Mouse (Mus musculus): ENCODE data around the gene Snupn. TPM values are rescaled to one million over a fixed set of nuclear protein-coding genes. Genes with fewer than 3 reads are reported as not detected.

Snupn gene
- 15.0 TPM for polyA plus RNA-seq (2014; fragmentation: Illumina TruSeq; extraction: RNeasy Lipid Tissue Mini Kit (QIAGEN cat#74804); ENCODE audit: low read depth, low replicate concordance)

GRCm38 (mm10) chr9:56950414-56951400, at the start of gene Snupn:
TSS of gene Snupn (plus strand) at chr9:56950878.

GRCm38 (mm10) chr9:56928041-56928811, 22.5 kb upstream of the Snupn start, which contains the start of gene Snx33:
TSS of gene Snx33 (minus strand) at chr9:56928371.

DNA sequence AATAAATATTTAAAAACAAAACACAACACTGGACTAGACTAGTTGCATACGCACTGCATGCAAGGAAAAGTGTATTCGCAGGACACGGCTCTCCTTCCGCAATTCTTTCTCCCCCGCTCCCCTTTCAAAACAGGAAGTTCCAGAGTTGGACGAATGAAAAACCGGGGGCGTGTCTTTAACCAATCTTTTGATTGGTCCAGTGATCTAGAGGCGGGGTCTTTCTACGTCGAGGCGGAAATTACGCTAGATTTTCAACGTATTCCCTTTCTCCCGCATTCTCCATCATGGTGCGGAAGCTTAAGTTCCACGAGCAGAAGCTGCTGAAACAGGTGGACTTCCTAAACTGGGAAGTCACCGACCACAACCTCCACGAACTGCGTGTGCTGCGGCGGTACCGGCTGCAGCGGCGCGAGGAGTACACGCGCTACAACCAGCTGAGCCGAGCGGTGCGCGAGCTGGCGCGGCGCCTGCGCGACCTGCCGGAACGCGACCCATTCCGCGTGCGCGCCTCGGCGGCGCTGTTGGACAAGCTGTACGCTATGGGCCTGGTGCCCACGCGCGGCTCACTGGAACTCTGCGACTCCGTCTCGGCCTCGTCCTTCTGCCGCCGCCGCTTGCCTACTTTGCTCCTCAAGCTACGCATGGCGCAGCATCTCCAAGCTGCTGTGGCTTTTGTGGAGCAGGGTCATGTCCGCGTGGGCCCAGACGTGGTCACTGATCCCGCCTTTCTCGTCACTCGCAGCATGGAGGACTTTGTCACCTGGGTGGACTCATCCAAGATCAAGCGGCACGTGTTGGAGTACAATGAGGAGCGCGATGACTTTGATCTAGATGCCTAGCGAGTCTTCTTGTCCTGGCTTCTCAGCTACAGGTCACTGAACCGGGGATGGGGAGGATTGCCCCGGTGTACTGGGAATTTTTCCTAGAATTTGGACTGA, 13.2 kb upstream of the Snupn start, which contains the start of gene Imp3:
Gene Imp3, plus strand, starts transcription at position 253 of the 938 bp plus-strand sequence.

DNA sequence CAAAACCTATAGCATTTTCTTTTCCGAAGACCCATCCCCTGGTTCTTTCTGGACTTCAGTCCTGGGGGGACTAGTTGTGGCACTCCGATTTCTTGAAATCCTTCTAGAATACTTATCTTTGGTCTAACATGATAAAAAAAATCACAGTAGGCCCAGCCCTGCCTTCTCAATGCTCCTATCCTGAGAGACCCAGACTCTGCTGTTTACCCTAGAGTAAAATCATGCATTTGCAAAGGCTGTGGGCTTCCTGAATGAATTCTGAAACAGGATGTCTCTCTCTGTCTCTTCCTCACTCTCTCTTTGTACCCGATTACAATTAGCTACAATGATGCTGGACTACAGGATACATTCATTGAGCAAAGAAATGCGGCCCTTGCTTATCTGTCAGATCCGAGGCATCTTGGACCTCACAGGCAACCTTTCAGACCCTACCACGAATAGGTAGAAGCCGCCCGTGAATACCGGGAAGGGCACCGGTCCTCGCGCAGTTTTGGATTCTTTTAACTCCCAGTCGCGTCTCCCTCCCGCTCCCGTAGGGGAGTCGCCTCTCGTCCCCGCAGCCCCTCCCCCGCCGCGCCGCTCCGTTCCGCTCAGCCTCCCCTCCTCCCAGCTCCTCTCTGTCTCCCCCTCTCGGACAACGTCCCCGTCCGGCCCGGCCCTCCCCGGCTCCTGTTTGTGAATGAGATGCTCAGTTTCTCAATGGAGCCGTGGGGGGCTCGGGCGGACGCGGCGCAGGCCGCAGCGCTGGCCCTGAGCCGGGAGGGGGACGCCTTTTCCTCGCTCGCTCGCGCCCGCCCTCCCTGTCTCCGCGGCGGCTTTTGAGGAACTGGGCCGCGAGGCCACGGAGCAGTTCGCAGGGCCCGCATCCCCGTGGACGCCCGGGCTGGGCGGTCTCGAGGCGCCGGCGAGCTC, 43.9 kb downstream of the Snupn start, which contains the start of gene Ptpn9:
Gene Ptpn9, plus strand, starts transcription at position 638 of the 912 bp plus-strand sequence.

Other genes with a start within 250 kb of the Snupn start
- not detected for gene Lingo1, start 154.4 kb upstream of the Snupn start, polyA plus RNA-seq (2014; fragmentation: Illumina TruSeq; extraction: RNeasy Lipid Tissue Mini Kit (QIAGEN cat#74804); ENCODE audit: low read depth, low replicate concordance)
- not detected for gene Odf3l1, start 86.2 kb upstream of the Snupn start, polyA plus RNA-seq (2014; fragmentation: Illumina TruSeq; extraction: RNeasy Lipid Tissue Mini Kit (QIAGEN cat#74804); ENCODE audit: low read depth, low replicate concordance)
- gene Cspg4, start 85.8 kb upstream of the Snupn start, polyA plus RNA-seq (2014; fragmentation: Illumina TruSeq; extraction: RNeasy Lipid Tissue Mini Kit (QIAGEN cat#74804); ENCODE audit: low read depth, low replicate concordance) = 0.36 TPM
- 2.1 TPM for gene Snx33, start 22.5 kb upstream of the Snupn start, polyA plus RNA-seq (2014; fragmentation: Illumina TruSeq; extraction: RNeasy Lipid Tissue Mini Kit (QIAGEN cat#74804); ENCODE audit: low read depth, low replicate concordance)
- 46.4 TPM for gene Imp3, start 13.4 kb upstream of the Snupn start, polyA plus RNA-seq (2014; fragmentation: Illumina TruSeq; extraction: RNeasy Lipid Tissue Mini Kit (QIAGEN cat#74804); ENCODE audit: low read depth, low replicate concordance)
- gene Ptpn9, start 44.0 kb downstream of the Snupn start, polyA plus RNA-seq (2014; fragmentation: Illumina TruSeq; extraction: RNeasy Lipid Tissue Mini Kit (QIAGEN cat#74804); ENCODE audit: low read depth, low replicate concordance) = 39.8 TPM
- gene Sin3a, start 121.2 kb downstream of the Snupn start, polyA plus RNA-seq (2014; fragmentation: Illumina TruSeq; extraction: RNeasy Lipid Tissue Mini Kit (QIAGEN cat#74804); ENCODE audit: low read depth, low replicate concordance) = 20.5 TPM
- 8.0 TPM for gene Man2c1, start 179.8 kb downstream of the Snupn start, polyA plus RNA-seq (2014; fragmentation: Illumina TruSeq; extraction: RNeasy Lipid Tissue Mini Kit (QIAGEN cat#74804); ENCODE audit: low read depth, low replicate concordance)
- 0.53 TPM for gene Neil1, start 197.4 kb downstream of the Snupn start, polyA plus RNA-seq (2014; fragmentation: Illumina TruSeq; extraction: RNeasy Lipid Tissue Mini Kit (QIAGEN cat#74804); ENCODE audit: low read depth, low replicate concordance)
- gene Commd4, start 207.5 kb downstream of the Snupn start, polyA plus RNA-seq (2014; fragmentation: Illumina TruSeq; extraction: RNeasy Lipid Tissue Mini Kit (QIAGEN cat#74804); ENCODE audit: low read depth, low replicate concordance) = 5.5 TPM

All from kidney, adult 10 weeks (tissue).